Mouse (Mus musculus): ENCODE data around the gene Hcn3.

DNA sequence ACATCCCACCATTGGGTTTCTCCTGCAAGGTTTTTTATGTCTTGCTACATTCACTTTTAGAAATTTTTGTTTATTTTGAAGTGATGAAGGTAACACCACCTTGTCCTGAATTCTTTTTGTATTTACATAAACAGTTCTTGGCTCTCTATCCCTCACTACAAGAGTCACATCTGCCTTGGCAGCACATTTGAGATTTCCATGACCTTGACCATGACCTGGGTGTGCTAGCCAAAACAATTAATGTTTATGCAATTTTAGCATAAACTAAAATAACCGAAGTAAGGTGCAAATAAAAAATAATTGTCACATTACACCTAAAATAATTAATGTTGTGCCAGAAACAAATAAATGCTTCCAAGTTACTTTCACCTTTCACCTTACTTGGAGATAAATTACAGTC, 51.9 kb downstream of the Hcn3 start:
- TF ChIP-seq CTCF (IDR thresholded peaks at IDR 0.05; ENCODE audit: extremely low read depth, insufficient read depth, low read length) = no peak
- TF ChIP-seq POLR2A (IDR thresholded peaks at IDR 0.05; ENCODE audit: extremely low read depth, insufficient read depth, low read length) = no peak
